Mouse (Mus musculus): ENCODE measurements at regions not wholly inside any gene's neighbourhood (a gene's known extent, or its start where the extent isn't known, plus 50 kb on each side); places are given as distances from the start of the nearest gene placed in this dataset.

GRCm38 (mm10) chr16:51910046-51910445 lies 121.0 kb upstream of the Cblb start:
- TF ChIP-seq CTCF (IDR thresholded peaks at IDR 0.05; ENCODE audit: borderline replicate concordance, control insufficient read depth, extremely low read depth, insufficient read depth, low read length, poor library complexity) (no peak), POLR2A (IDR thresholded peaks at IDR 0.05; ENCODE audit: control insufficient read depth, extremely low read depth, insufficient read depth, low read length, poor library complexity) (no peak)

Data from thymus, adult 2 months (tissue).